Mouse (Mus musculus) kidney, embryonic 16.5 days (tissue): Measurements from ENCODE around the gene C2cd5. TPM values are rescaled to one million over a fixed set of nuclear protein-coding genes. Genes with fewer than 3 reads are reported as not detected.

Experiments
- ATAC-seq: fragments of 200-750 bp; cut with Nextera tagmentation; 2 replicates; pipeline ENCODE4 v1.8.0; 2017; ENCODE audit warnings: moderate TSS enrichment; ENCODE audit not compliant: low FRiP score, low TSS enrichment
- H3K27ac ChIP-seq: fragments of 300-500 bp; sonication (generic); 2 replicates; pipeline ENCODE4 v1.5.1; 2014; ENCODE audit warnings: low read length
- H3K27me3 ChIP-seq: fragments of 300-500 bp; sonication (generic); 2 replicates; pipeline ENCODE4 v1.6.1; 2014; ENCODE audit warnings: low read length, control low read depth, mixed read lengths; ENCODE audit not compliant: insufficient read depth
- H3K36me3 ChIP-seq: fragments of 300-500 bp; sonication (generic); 2 replicates; pipeline ENCODE4 v1.6.1; 2014; ENCODE audit warnings: low read length, control low read depth, mixed read lengths; ENCODE audit not compliant: insufficient read depth
- H3K4me1 ChIP-seq: fragments of 300-500 bp; sonication (generic); 2 replicates; pipeline ENCODE4 v1.6.1; 2014; ENCODE audit warnings: low read length, control low read depth, mixed read lengths; ENCODE audit not compliant: insufficient read depth
- H3K4me2 ChIP-seq: fragments of 300-500 bp; sonication (generic); replicated peaks from 2 replicates; pipeline ENCODE4 v1.6.1; 2014; ENCODE audit warnings: low read depth, low read length
- H3K4me3 ChIP-seq: fragments of 300-500 bp; sonication (generic); 2 replicates; pipeline ENCODE4 v1.5.1; 2014; ENCODE audit warnings: mild to moderate bottlenecking, low read length
- H3K9ac ChIP-seq: fragments of 300-500 bp; sonication (generic); replicated peaks from 2 replicates; pipeline ENCODE4 v1.6.1; 2014; ENCODE audit warnings: low read length
- H3K9me3 ChIP-seq: fragments of 300-500 bp; sonication (generic); 2 replicates; pipeline ENCODE4 v1.6.1; 2016; ENCODE audit warnings: low read length, control low read depth
- WGBS: fragments of 180-500 bp; shearing (Covaris S2); extraction: QIAGEN DNeasy Blood & Tissue Kit; methylation state at CpG from one replicate; pipeline ENCODE4 v1.1.7; 2014; 5-methylcytosine and 5-hydroxymethylcytosine counted together
- polyA plus RNA-seq: library from polyadenylated mRNA; unstranded; fragments of >200 nt; fragmentation: Nextera tagmentation; extraction: Ambion mirVana; gene quantifications from 2 replicates; pipeline ENCODE4 v1.2.1, GENCODE M21; 2015

Gene C2cd5
- polyA plus RNA-seq, 1 experiment from 2014 or later = 35.3 TPM

DNA sequence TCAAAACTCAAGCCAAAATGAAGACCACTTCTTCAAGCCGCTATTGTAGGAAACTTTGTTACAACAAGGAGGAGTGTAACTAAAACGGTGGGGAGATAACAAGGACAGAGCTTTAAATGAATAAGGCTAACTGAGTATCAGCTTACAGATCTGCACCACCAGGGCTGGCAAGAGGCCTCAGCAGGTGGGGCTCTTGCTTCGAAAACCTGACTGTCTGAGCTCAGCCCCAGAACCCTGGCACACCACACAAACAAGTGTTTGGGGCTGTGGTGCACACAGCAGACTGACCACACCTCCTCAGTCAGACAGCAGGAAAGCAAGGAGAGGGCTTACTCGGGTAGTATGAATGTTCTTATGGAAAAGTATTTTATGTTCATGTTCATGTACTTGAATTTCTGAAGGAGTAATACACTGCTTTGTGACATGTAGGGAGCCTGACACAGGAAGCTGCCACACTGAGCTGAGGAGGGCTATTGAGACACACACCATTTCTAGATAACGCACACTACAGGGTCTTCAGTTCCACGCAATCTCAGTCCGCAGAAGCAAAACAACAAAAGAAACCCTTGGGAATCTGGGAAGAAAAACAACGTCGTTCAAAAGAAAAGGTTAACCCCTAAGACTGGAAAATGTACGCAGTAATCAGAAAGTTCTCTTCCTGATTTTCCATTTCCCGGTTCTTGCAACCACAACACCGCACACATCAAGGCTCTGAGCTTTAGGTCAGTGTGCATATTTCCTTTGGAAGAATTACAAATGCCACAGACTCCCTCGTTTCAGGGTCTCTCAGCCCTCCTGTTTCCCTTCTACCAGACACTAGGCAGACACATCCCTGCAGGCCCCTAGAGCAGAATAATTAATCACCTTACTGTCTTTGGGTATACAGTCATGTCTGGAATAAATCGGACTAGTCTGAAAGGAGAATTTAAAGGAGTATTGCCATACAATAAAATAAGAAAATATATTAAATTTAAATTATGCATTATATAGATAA lies 105.9 kb downstream of the C2cd5 start:
- Histone ChIP-seq H3K4me2 (peak overlapping the region; percentile 10; the same call in 1 of the 2 replicates), H3K27ac (peak overlapping the region; percentile 56; the same call in 1 of the 2 replicates), H3K9me3 (no peaks in the 10 kb centered on the region)

GRCm38 (mm10) chr6:142992971-142993370 lies 107.0 kb downstream of the C2cd5 start:
- Histone ChIP-seq H3K9ac (no peak overlapping the region), H3K4me1 (peaks cover 8% of the 10 kb centered on the region; the same call in 1 of the 2 replicates), H3K36me3 (no peaks in the 10 kb centered on the region), H3K27ac (no peak overlapping the region), H3K27me3 (no peaks in the 10 kb centered on the region), H3K4me2 (no peak overlapping the region), H3K9me3 (no peaks in the 10 kb centered on the region), H3K4me3 (no peak overlapping the region)
- ATAC-seq = no peak
- WGBS = 57% methylated on average over 2 of the region's 2 CpGs

More for the DNA sequence above, 105.9 kb downstream of the C2cd5 start:
- Histone ChIP-seq H3K36me3 (no peaks in the 10 kb centered on the region), H3K27me3 (no peaks in the 10 kb centered on the region), H3K9ac (no peak overlapping the region), H3K4me3 (no peak overlapping the region), H3K4me1 (peaks cover 16% of the 10 kb centered on the region)
- WGBS = 27% methylated on average over 14 of the region's 14 CpGs
- ATAC-seq = peak; percentile 74; the same call in 1 of the 2 replicates

- 63% methylated on average over 7 of the region's 7 CpGs for WGBS
- no peaks in the 10 kb centered on the region for H3K27me3 ChIP-seq
- no peaks in the 10 kb centered on the region for H3K36me3 ChIP-seq
- no peaks in the 10 kb centered on the region for H3K9me3 ChIP-seq
- no peak overlapping the region for H3K27ac ChIP-seq
- H3K4me2 ChIP-seq = no peak overlapping the region
- H3K4me3 ChIP-seq = no peak overlapping the region
- ATAC-seq = no peak
- peaks cover 8% of the 10 kb centered on the region; the same call in 1 of the 2 replicates for H3K4me1 ChIP-seq
- no peak overlapping the region for H3K9ac ChIP-seq
Measured at GRCm38 (mm10) chr6:142992099-142992498, 107.8 kb downstream of the C2cd5 start.

DNA sequence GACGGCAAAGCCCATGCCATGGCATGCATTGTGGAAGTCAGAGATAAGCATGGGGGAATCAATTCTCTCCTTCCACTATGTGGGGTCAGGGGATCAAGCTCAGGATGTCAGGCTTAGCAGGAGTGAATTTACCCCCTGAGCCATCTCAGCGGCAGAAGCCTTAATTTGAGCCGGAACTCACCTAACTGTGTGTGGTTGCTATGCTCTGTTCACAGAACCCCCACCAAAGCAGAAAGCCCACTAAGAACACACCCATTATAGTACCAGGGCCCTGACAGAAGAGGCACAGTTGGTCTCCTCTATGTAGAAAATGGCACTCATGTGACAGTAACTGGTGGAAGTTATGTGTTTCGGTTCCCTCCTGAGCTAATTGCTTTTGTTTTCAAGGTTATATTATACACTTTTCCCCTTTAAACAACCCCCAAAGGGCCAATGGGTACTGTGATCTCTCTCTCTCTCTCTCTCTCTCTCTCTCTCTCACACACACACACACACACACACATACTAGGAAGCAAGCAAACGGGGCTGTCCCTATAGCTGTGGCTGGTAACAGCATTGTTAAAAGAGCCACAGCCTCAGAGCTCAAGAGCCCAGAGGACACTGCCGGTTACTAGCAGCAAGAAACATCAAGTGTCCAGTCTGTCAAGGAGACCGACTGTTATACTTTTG lies 108.4 kb downstream of the C2cd5 start:
- no peak overlapping the region for H3K27ac ChIP-seq
- H3K9ac ChIP-seq = no peak overlapping the region
- H3K27me3 ChIP-seq = no peaks in the 10 kb centered on the region
- H3K36me3 ChIP-seq = no peaks in the 10 kb centered on the region
- no peak for ATAC-seq
- WGBS = 56% methylated on average over 7 of the region's 7 CpGs
- H3K9me3 ChIP-seq = no peaks in the 10 kb centered on the region
- no peak overlapping the region for H3K4me2 ChIP-seq
- H3K4me1 ChIP-seq = peaks cover 8% of the 10 kb centered on the region; the same call in 1 of the 2 replicates
- no peak overlapping the region for H3K4me3 ChIP-seq

GRCm38 (mm10) chr6:142990516-142990915 lies 109.4 kb downstream of the C2cd5 start:
- ATAC-seq = no peak
- H3K9ac ChIP-seq = no peak overlapping the region
- H3K36me3 ChIP-seq = no peaks in the 10 kb centered on the region
- WGBS = 70% methylated on average over 9 of the region's 9 CpGs
- no peaks in the 10 kb centered on the region for H3K27me3 ChIP-seq
- H3K9me3 ChIP-seq = no peaks in the 10 kb centered on the region
- H3K27ac ChIP-seq = no peak overlapping the region
- peaks cover 8% of the 10 kb centered on the region; the same call in 1 of the 2 replicates for H3K4me1 ChIP-seq
- no peak overlapping the region for H3K4me2 ChIP-seq
- no peak overlapping the region for H3K4me3 ChIP-seq

GRCm38 (mm10) chr6:142989495-142989894 lies 110.4 kb downstream of the C2cd5 start:
- Histone ChIP-seq H3K4me3 (no peak overlapping the region), H3K27ac (no peak overlapping the region), H3K9ac (no peak overlapping the region), H3K4me1 (peaks cover 8% of the 10 kb centered on the region; the same call in 1 of the 2 replicates), H3K9me3 (no peaks in the 10 kb centered on the region), H3K36me3 (no peaks in the 10 kb centered on the region), H3K4me2 (no peak overlapping the region), H3K27me3 (no peaks in the 10 kb centered on the region)
- no peak for ATAC-seq
- WGBS = 89% methylated on average over 13 of the region's 13 CpGs

DNA sequence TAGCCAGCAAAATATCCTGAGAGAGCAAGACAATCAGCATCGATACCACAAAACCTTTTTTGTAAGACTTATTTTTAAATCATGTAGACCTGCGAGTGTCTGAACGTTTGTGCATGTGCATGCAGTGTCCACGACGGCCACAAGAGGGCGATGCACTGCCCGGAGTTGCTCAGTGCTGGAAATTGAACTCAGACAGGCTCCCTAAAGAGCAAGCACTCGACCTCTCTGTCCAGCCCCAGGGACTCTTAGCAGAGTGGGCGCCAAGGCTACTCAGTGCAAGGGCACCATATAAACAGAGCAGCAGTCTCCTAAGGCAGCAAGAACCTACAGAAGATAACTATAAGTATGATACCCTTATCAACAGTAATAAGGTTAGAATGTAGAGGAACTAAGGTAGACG lies 111.2 kb downstream of the C2cd5 start:
- Histone ChIP-seq H3K9me3 (no peaks in the 10 kb centered on the region), H3K4me1 (peaks cover 2% of the 10 kb centered on the region; the same call in 1 of the 2 replicates), H3K36me3 (no peaks in the 10 kb centered on the region), H3K27me3 (no peaks in the 10 kb centered on the region), H3K27ac (no peak overlapping the region), H3K9ac (no peak overlapping the region), H3K4me3 (no peak overlapping the region), H3K4me2 (no peak overlapping the region)
- 0 out of 2 replicates have a peak, but pooled peaks have one; percentile 54 for ATAC-seq
- WGBS = 30% methylated on average over 10 of the region's 10 CpGs

- H3K9me3 ChIP-seq = no peaks in the 10 kb centered on the region
- no peaks in the 10 kb centered on the region for H3K27me3 ChIP-seq
- H3K27ac ChIP-seq = no peak overlapping the region
- H3K4me1 ChIP-seq = no peaks in the 10 kb centered on the region
- WGBS = 68% methylated on average over 6 of the region's 6 CpGs
- no peak overlapping the region for H3K9ac ChIP-seq
- H3K36me3 ChIP-seq = no peaks in the 10 kb centered on the region
- H3K4me2 ChIP-seq = no peak overlapping the region
- ATAC-seq = no peak
- H3K4me3 ChIP-seq = no peak overlapping the region
Measured at GRCm38 (mm10) chr6:142988231-142988630, 111.7 kb downstream of the C2cd5 start.

DNA sequence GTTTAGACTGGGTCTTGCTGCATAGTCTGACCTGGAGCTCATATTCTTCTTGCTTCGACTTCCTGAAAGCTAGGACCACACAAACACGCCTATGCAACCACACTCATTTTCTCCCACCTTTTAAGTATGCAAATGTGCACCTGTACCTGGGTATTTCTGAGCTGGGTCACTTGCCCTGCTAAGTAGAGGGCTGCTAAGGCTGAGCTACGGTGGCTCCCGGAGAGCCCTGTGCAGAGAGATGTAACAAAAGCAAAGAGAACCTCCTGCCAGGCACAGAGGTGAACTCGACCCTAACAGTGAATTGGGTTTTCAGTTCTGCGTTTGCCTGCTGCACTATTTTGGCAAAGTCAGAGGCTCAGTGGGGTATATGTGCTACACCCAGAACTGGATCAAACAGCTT lies 112.3 kb downstream of the C2cd5 start:
- Histone ChIP-seq H3K36me3 (no peaks in the 10 kb centered on the region), H3K4me2 (no peak overlapping the region), H3K9ac (no peak overlapping the region), H3K4me3 (no peak overlapping the region), H3K27ac (no peak overlapping the region), H3K27me3 (no peaks in the 10 kb centered on the region), H3K4me1 (no peaks in the 10 kb centered on the region), H3K9me3 (no peaks in the 10 kb centered on the region)
- WGBS = 75% methylated on average over 6 of the region's 6 CpGs
- ATAC-seq = no peak
